Mouse (Mus musculus): ENCODE data around the gene Tanc1. TPM values are rescaled to one million over a fixed set of nuclear protein-coding genes. Genes with fewer than 3 reads are reported as not detected.

The Tanc1 gene
- polyA plus RNA-seq, 1 experiment from 2014 or later, result 5.5 TPM

GRCm38 (mm10) chr2:59779355-59779754 is 167.5 kb downstream of the Tanc1 start:
- no peak overlapping the region for H3K4me2 ChIP-seq (replicated peaks)
- 86% methylated on average over 10 of the region's 10 CpGs for WGBS
- no peak overlapping the region for H3K4me3 ChIP-seq (replicated peaks)
- no peak for ATAC-seq
- no peaks in the 10 kb centered on the region for H3K9me3 ChIP-seq
- no peak overlapping the region for H3K27ac ChIP-seq
- no peaks in the 10 kb centered on the region for H3K36me3 ChIP-seq
- H3K9ac ChIP-seq (replicated peaks), result no peak overlapping the region
- 0 out of 2 replicates have a peak, but pooled peaks cover 10% of the 10 kb centered on the region for H3K4me1 ChIP-seq (replicated peaks)
- H3K27me3 ChIP-seq, result 0 out of 2 replicates have a peak, but pooled peaks cover 3% of the 10 kb centered on the region

- Histone ChIP-seq H3K36me3 (no peaks in the 10 kb centered on the region), H3K27me3 (0 out of 2 replicates have a peak, but pooled peaks cover 1% of the 10 kb centered on the region), H3K9me3 (no peaks in the 10 kb centered on the region), H3K9ac (replicated peaks) (no peak overlapping the region), H3K4me3 (replicated peaks) (no peak overlapping the region), H3K4me1 (replicated peaks) (0 out of 2 replicates have a peak, but pooled peaks cover 10% of the 10 kb centered on the region), H3K4me2 (replicated peaks) (no peak overlapping the region), H3K27ac (no peak overlapping the region)
- 77% methylated on average over 5 of the region's 5 CpGs for WGBS
- no peak for ATAC-seq
Observed at GRCm38 (mm10) chr2:59780240-59780639, 168.4 kb downstream of the Tanc1 start.

- peak; percentile 68 for ATAC-seq
- Histone ChIP-seq H3K9me3 (no peaks in the 10 kb centered on the region), H3K27me3 (no peaks in the 10 kb centered on the region), H3K4me3 (replicated peaks) (no peak overlapping the region), H3K4me2 (replicated peaks) (no peak overlapping the region), H3K4me1 (replicated peaks) (peaks cover 13% of the 10 kb centered on the region; the same call in 1 of the 2 replicates), H3K36me3 (no peaks in the 10 kb centered on the region), H3K27ac (no peak overlapping the region), H3K9ac (replicated peaks) (no peak overlapping the region)
- WGBS, result 61% methylated on average over 12 of the region's 12 CpGs
Observed at GRCm38 (mm10) chr2:59783055-59783831, 171.4 kb downstream of the Tanc1 start.

GRCm38 (mm10) chr2:59783832-59784627 is 172.2 kb downstream of the Tanc1 start:
- Histone ChIP-seq H3K27me3 (no peaks in the 10 kb centered on the region), H3K9me3 (no peaks in the 10 kb centered on the region)
- ATAC-seq, result no peak; the same call in 1 of the 2 replicates

GRCm38 (mm10) chr2:59784628-59784883 is 172.7 kb downstream of the Tanc1 start:
- Histone ChIP-seq H3K27me3 (no peaks in the 10 kb centered on the region), H3K4me2 (replicated peaks) (no peak overlapping the region), H3K4me1 (replicated peaks) (peaks cover 23% of the 10 kb centered on the region), H3K9ac (replicated peaks) (no peak overlapping the region), H3K27ac (no peak overlapping the region), H3K4me3 (replicated peaks) (no peak overlapping the region), H3K9me3 (no peaks in the 10 kb centered on the region), H3K36me3 (no peaks in the 10 kb centered on the region)
- no peak for ATAC-seq
- WGBS, result 93% methylated on average over 6 of the region's 6 CpGs

More at GRCm38 (mm10) chr2:59783832-59784627, 172.2 kb downstream of the Tanc1 start:
- H3K4me1 ChIP-seq (replicated peaks), result peaks cover 21% of the 10 kb centered on the region
- H3K4me3 ChIP-seq (replicated peaks), result no peak overlapping the region
- no peak overlapping the region for H3K27ac ChIP-seq
- WGBS, result 92% methylated on average over 12 of the region's 12 CpGs
- H3K9ac ChIP-seq (replicated peaks), result no peak overlapping the region
- no peak overlapping the region for H3K4me2 ChIP-seq (replicated peaks)
- no peaks in the 10 kb centered on the region for H3K36me3 ChIP-seq

GRCm38 (mm10) chr2:59785597-59785996 is 173.8 kb downstream of the Tanc1 start:
- peaks cover 23% of the 10 kb centered on the region for H3K4me1 ChIP-seq (replicated peaks)
- 85% methylated on average over 13 of the region's 13 CpGs for WGBS
- H3K9ac ChIP-seq (replicated peaks), result no peak overlapping the region
- no peak for ATAC-seq
- H3K27me3 ChIP-seq, result no peaks in the 10 kb centered on the region
- H3K9me3 ChIP-seq, result no peaks in the 10 kb centered on the region
- H3K4me3 ChIP-seq (replicated peaks), result no peak overlapping the region
- no peak overlapping the region for H3K4me2 ChIP-seq (replicated peaks)
- no peaks in the 10 kb centered on the region for H3K36me3 ChIP-seq
- no peak overlapping the region for H3K27ac ChIP-seq

- no peaks in the 10 kb centered on the region for H3K27me3 ChIP-seq
- peak; percentile 39; the same call in 1 of the 2 replicates for ATAC-seq
- H3K27ac ChIP-seq, result 0 out of 2 replicates have a peak overlapping the region, but pooled peaks have one; percentile 5
- H3K4me3 ChIP-seq (replicated peaks), result no peak overlapping the region
- peaks cover 3% of the 10 kb centered on the region for H3K36me3 ChIP-seq
- no peak overlapping the region for H3K9ac ChIP-seq (replicated peaks)
- no peaks in the 10 kb centered on the region for H3K9me3 ChIP-seq
- H3K4me2 ChIP-seq (replicated peaks), result no peak overlapping the region
- WGBS, result 50% methylated on average over 7 of the region's 7 CpGs
- peaks cover 12% of the 10 kb centered on the region for H3K4me1 ChIP-seq (replicated peaks)
Observed at GRCm38 (mm10) chr2:59788704-59789500, 177.1 kb downstream of the Tanc1 start.

- Histone ChIP-seq H3K4me1 (replicated peaks) (peaks cover 12% of the 10 kb centered on the region), H3K27ac (no peak overlapping the region), H3K27me3 (no peaks in the 10 kb centered on the region), H3K36me3 (peaks cover 3% of the 10 kb centered on the region), H3K9me3 (no peaks in the 10 kb centered on the region), H3K4me3 (replicated peaks) (no peak overlapping the region), H3K4me2 (replicated peaks) (no peak overlapping the region), H3K9ac (replicated peaks) (no peak overlapping the region)
- ATAC-seq, result no peak
- 92% methylated on average over 8 of the region's 8 CpGs for WGBS
Observed at GRCm38 (mm10) chr2:59791596-59791995, 179.8 kb downstream of the Tanc1 start.

- Histone ChIP-seq H3K4me3 (replicated peaks) (no peak overlapping the region), H3K27me3 (no peaks in the 10 kb centered on the region), H3K4me2 (replicated peaks) (no peak overlapping the region), H3K9me3 (no peaks in the 10 kb centered on the region), H3K4me1 (replicated peaks) (peaks cover 9% of the 10 kb centered on the region), H3K36me3 (peaks cover 3% of the 10 kb centered on the region), H3K9ac (replicated peaks) (no peak overlapping the region), H3K27ac (no peak overlapping the region)
- no peak for ATAC-seq
- WGBS, result 79% methylated on average over 9 of the region's 9 CpGs
Observed at GRCm38 (mm10) chr2:59793337-59793736, 181.5 kb downstream of the Tanc1 start.

GRCm38 (mm10) chr2:59794838-59795237 is 183.0 kb downstream of the Tanc1 start:
- no peak overlapping the region for H3K4me2 ChIP-seq (replicated peaks)
- no peaks in the 10 kb centered on the region for H3K27me3 ChIP-seq
- no peak for ATAC-seq
- no peak overlapping the region for H3K27ac ChIP-seq
- peaks cover 3% of the 10 kb centered on the region for H3K36me3 ChIP-seq
- H3K9ac ChIP-seq (replicated peaks), result no peak overlapping the region
- WGBS, result 94% methylated on average over 6 of the region's 6 CpGs
- H3K4me1 ChIP-seq (replicated peaks), result peaks cover 13% of the 10 kb centered on the region
- no peaks in the 10 kb centered on the region for H3K9me3 ChIP-seq
- H3K4me3 ChIP-seq (replicated peaks), result no peak overlapping the region

- peak; percentile 56 for ATAC-seq
- 42% methylated on average over 16 of the region's 16 CpGs for WGBS
- Histone ChIP-seq H3K36me3 (no peaks in the 10 kb centered on the region), H3K27ac (no peak overlapping the region), H3K27me3 (0 out of 2 replicates have a peak, but pooled peaks cover 5% of the 10 kb centered on the region), H3K4me2 (replicated peaks) (peak overlapping the region; percentile 19; the same call in 1 of the 2 replicates), H3K9me3 (no peaks in the 10 kb centered on the region), H3K4me1 (replicated peaks) (peaks cover 14% of the 10 kb centered on the region), H3K4me3 (replicated peaks) (no peak overlapping the region), H3K9ac (replicated peaks) (no peak overlapping the region)
Observed at GRCm38 (mm10) chr2:59798934-59799532, 187.2 kb downstream of the Tanc1 start.
